Mouse (Mus musculus): ENCODE measurements around the gene Map3k7. TPM values are rescaled to one million over a fixed set of nuclear protein-coding genes. Genes with fewer than 3 reads are reported as not detected.

Gene Map3k7
- polyA plus RNA-seq, 1 experiment from 2014 or later, result 28.8 TPM

- no peak overlapping the region for H3K27ac ChIP-seq (replicated peaks)
- H3K9ac ChIP-seq, result peak overlapping the region; percentile 5; the same call in 1 of the 2 replicates
These were observed 26.3 kb upstream of the Map3k7 start for GRCm38 (mm10) chr4:31937376-31938281.

GRCm38 (mm10) chr4:31938416-31939106 lies 25.3 kb upstream of the Map3k7 start:
- Histone ChIP-seq H3K9me3 (replicated peaks) (no peaks in the 10 kb centered on the region), H3K9ac (no peak overlapping the region), H3K27me3 (peaks cover 2% of the 10 kb centered on the region; the same call in 1 of the 2 replicates), H3K4me3 (replicated peaks) (peak overlapping the region; percentile 21; the same call in 1 of the 2 replicates), H3K27ac (replicated peaks) (no peak overlapping the region), H3K4me2 (replicated peaks) (peak overlapping the region; percentile 40), H3K36me3 (no peaks in the 10 kb centered on the region), H3K4me1 (peaks cover 14% of the 10 kb centered on the region)
- no peak for ATAC-seq (ENCODE audit: insufficient number of reproducible peaks, low FRiP score, low TSS enrichment, low read depth)
- WGBS, result 18% methylated on average over 9 of the region's 9 CpGs

More at GRCm38 (mm10) chr4:31937376-31938281, 26.3 kb upstream of the Map3k7 start:
- no peaks in the 10 kb centered on the region for H3K36me3 ChIP-seq
- H3K4me3 ChIP-seq (replicated peaks), result peak overlapping the region; percentile 45
- H3K27me3 ChIP-seq, result peaks cover 2% of the 10 kb centered on the region; the same call in 1 of the 2 replicates
- 3% methylated on average over 35 of the region's 36 CpGs for WGBS
- ATAC-seq (ENCODE audit: insufficient number of reproducible peaks, low FRiP score, low TSS enrichment, low read depth), result peak; percentile 51; the same call in 1 of the 2 replicates
- peaks cover 14% of the 10 kb centered on the region for H3K4me1 ChIP-seq
- H3K4me2 ChIP-seq (replicated peaks), result peak overlapping the region; percentile 89
- no peaks in the 10 kb centered on the region for H3K9me3 ChIP-seq (replicated peaks)

- 44% methylated on average over 4 of the region's 4 CpGs for WGBS
- Histone ChIP-seq H3K27ac (replicated peaks) (no peak overlapping the region), H3K27me3 (peaks cover 2% of the 10 kb centered on the region; the same call in 1 of the 2 replicates), H3K4me1 (peaks cover 14% of the 10 kb centered on the region), H3K4me2 (replicated peaks) (no peak overlapping the region), H3K4me3 (replicated peaks) (no peak overlapping the region), H3K9me3 (replicated peaks) (no peaks in the 10 kb centered on the region), H3K36me3 (no peaks in the 10 kb centered on the region), H3K9ac (no peak overlapping the region)
- no peak for ATAC-seq (ENCODE audit: insufficient number of reproducible peaks, low FRiP score, low TSS enrichment, low read depth)
These were observed 22.3 kb upstream of the Map3k7 start for GRCm38 (mm10) chr4:31941616-31942015.

- H3K4me1 ChIP-seq, result peaks cover under 1% of the 10 kb centered on the region; the same call in 1 of the 2 replicates
- WGBS, result 83% methylated on average over 2 of the region's 2 CpGs
- no peak for ATAC-seq (ENCODE audit: insufficient number of reproducible peaks, low FRiP score, low TSS enrichment, low read depth)
- no peaks in the 10 kb centered on the region for H3K27me3 ChIP-seq
- H3K4me2 ChIP-seq (replicated peaks), result no peak overlapping the region
- H3K9me3 ChIP-seq (replicated peaks), result no peaks in the 10 kb centered on the region
- no peak overlapping the region for H3K27ac ChIP-seq (replicated peaks)
- H3K4me3 ChIP-seq (replicated peaks), result no peak overlapping the region
- H3K9ac ChIP-seq, result no peak overlapping the region
- H3K36me3 ChIP-seq, result no peaks in the 10 kb centered on the region
These were observed 20.9 kb upstream of the Map3k7 start for GRCm38 (mm10) chr4:31943045-31943444.

GRCm38 (mm10) chr4:31964194-31964875 lies 438 bp downstream of the Map3k7 start:
- no peak for ATAC-seq (ENCODE audit: insufficient number of reproducible peaks, low FRiP score, low TSS enrichment, low read depth)
- Histone ChIP-seq H3K36me3 (no peaks in the 10 kb centered on the region), H3K9ac (peak overlapping the region; percentile 78), H3K27ac (replicated peaks) (peak overlapping the region; percentile 99), H3K4me1 (peaks cover 16% of the 10 kb centered on the region), H3K27me3 (no peaks in the 10 kb centered on the region), H3K4me2 (replicated peaks) (peak overlapping the region; percentile 63), H3K4me3 (replicated peaks) (peak overlapping the region; percentile 89), H3K9me3 (replicated peaks) (no peaks in the 10 kb centered on the region)
- under 1% methylated on average over 47 of the region's 47 CpGs for WGBS

- Histone ChIP-seq H3K9ac (no peak overlapping the region), H3K9me3 (replicated peaks) (no peaks in the 10 kb centered on the region)
- ATAC-seq (ENCODE audit: insufficient number of reproducible peaks, low FRiP score, low TSS enrichment, low read depth), result no peak
These were observed 1.3 kb downstream of the Map3k7 start for GRCm38 (mm10) chr4:31965208-31965607.

GRCm38 (mm10) chr4:31971437-31971836 lies 7.5 kb downstream of the Map3k7 start:
- H3K27ac ChIP-seq (replicated peaks), result no peak overlapping the region
- 77% methylated on average over 1 of the region's 1 CpGs for WGBS
- no peak overlapping the region for H3K9ac ChIP-seq
- no peak overlapping the region for H3K4me2 ChIP-seq (replicated peaks)
- H3K4me1 ChIP-seq, result no peaks in the 10 kb centered on the region
- 0 out of 2 replicates have a peak, but pooled peaks cover 4% of the 10 kb centered on the region for H3K36me3 ChIP-seq
- no peaks in the 10 kb centered on the region for H3K9me3 ChIP-seq (replicated peaks)
- no peak overlapping the region for H3K4me3 ChIP-seq (replicated peaks)
- ATAC-seq (ENCODE audit: insufficient number of reproducible peaks, low FRiP score, low TSS enrichment, low read depth), result no peak
- no peaks in the 10 kb centered on the region for H3K27me3 ChIP-seq

More at GRCm38 (mm10) chr4:31965208-31965607, 1.3 kb downstream of the Map3k7 start:
- no peaks in the 10 kb centered on the region for H3K36me3 ChIP-seq
- peaks cover 16% of the 10 kb centered on the region for H3K4me1 ChIP-seq
- H3K27ac ChIP-seq (replicated peaks), result no peak overlapping the region
- peak overlapping the region; percentile 63 for H3K4me2 ChIP-seq (replicated peaks)
- H3K27me3 ChIP-seq, result no peaks in the 10 kb centered on the region
- 38% methylated on average over 2 of the region's 2 CpGs for WGBS
- H3K4me3 ChIP-seq (replicated peaks), result peak overlapping the region; percentile 89

- no peak for ATAC-seq (ENCODE audit: insufficient number of reproducible peaks, low FRiP score, low TSS enrichment, low read depth)
- no peak overlapping the region for H3K4me2 ChIP-seq (replicated peaks)
- peaks cover 4% of the 10 kb centered on the region; the same call in 1 of the 2 replicates for H3K36me3 ChIP-seq
- H3K4me1 ChIP-seq, result no peaks in the 10 kb centered on the region
- H3K27ac ChIP-seq (replicated peaks), result no peak overlapping the region
- H3K9me3 ChIP-seq (replicated peaks), result no peaks in the 10 kb centered on the region
- WGBS, result 33% methylated on average over 6 of the region's 6 CpGs
- no peaks in the 10 kb centered on the region for H3K27me3 ChIP-seq
- H3K4me3 ChIP-seq (replicated peaks), result no peak overlapping the region
- H3K9ac ChIP-seq, result no peak overlapping the region
These were observed 8.3 kb downstream of the Map3k7 start for GRCm38 (mm10) chr4:31972181-31972580.

GRCm38 (mm10) chr4:31975260-31975950 lies 11.5 kb downstream of the Map3k7 start:
- no peak overlapping the region for H3K4me3 ChIP-seq (replicated peaks)
- no peaks in the 10 kb centered on the region for H3K4me1 ChIP-seq
- no peak overlapping the region for H3K4me2 ChIP-seq (replicated peaks)
- no peak for ATAC-seq (ENCODE audit: insufficient number of reproducible peaks, low FRiP score, low TSS enrichment, low read depth)
- no peaks in the 10 kb centered on the region for H3K9me3 ChIP-seq (replicated peaks)
- no peaks in the 10 kb centered on the region for H3K27me3 ChIP-seq
- H3K36me3 ChIP-seq, result peaks cover 24% of the 10 kb centered on the region
- 72% methylated on average over 3 of the region's 3 CpGs for WGBS
- no peak overlapping the region for H3K27ac ChIP-seq (replicated peaks)
- no peak overlapping the region for H3K9ac ChIP-seq

- Histone ChIP-seq H3K4me3 (replicated peaks) (no peak overlapping the region), H3K9me3 (replicated peaks) (no peaks in the 10 kb centered on the region), H3K9ac (no peak overlapping the region), H3K36me3 (peaks cover 48% of the 10 kb centered on the region), H3K4me2 (replicated peaks) (no peak overlapping the region), H3K27me3 (no peaks in the 10 kb centered on the region), H3K4me1 (no peaks in the 10 kb centered on the region), H3K27ac (replicated peaks) (no peak overlapping the region)
- WGBS, result 92% methylated on average over 8 of the region's 8 CpGs
- ATAC-seq (ENCODE audit: insufficient number of reproducible peaks, low FRiP score, low TSS enrichment, low read depth), result no peak
These were observed 18.0 kb downstream of the Map3k7 start for GRCm38 (mm10) chr4:31981863-31982262.
